Mouse (Mus musculus) adrenal gland (tissue): ENCODE data around the gene Rfx7.
"Not testable (repeated sequence)": the region's sequence is repeated elsewhere in the genome, so short reads cannot be mapped to it uniquely, and the experiment has no call there.

ENCODE experiments used
- intact Hi-C: fragments of 180-260 bp; cut with DNase I; formaldehyde crosslinking; loops from one replicate; pipeline ENCODE4 v1.15.1; 2025
- microRNA-seq, 2 experiments: library from miRNA; unstranded; fragments of <30 nt; microRNA quantifications; one replicate each; pipeline ENCODE4; 2019

Gene Rfx7

DNA sequence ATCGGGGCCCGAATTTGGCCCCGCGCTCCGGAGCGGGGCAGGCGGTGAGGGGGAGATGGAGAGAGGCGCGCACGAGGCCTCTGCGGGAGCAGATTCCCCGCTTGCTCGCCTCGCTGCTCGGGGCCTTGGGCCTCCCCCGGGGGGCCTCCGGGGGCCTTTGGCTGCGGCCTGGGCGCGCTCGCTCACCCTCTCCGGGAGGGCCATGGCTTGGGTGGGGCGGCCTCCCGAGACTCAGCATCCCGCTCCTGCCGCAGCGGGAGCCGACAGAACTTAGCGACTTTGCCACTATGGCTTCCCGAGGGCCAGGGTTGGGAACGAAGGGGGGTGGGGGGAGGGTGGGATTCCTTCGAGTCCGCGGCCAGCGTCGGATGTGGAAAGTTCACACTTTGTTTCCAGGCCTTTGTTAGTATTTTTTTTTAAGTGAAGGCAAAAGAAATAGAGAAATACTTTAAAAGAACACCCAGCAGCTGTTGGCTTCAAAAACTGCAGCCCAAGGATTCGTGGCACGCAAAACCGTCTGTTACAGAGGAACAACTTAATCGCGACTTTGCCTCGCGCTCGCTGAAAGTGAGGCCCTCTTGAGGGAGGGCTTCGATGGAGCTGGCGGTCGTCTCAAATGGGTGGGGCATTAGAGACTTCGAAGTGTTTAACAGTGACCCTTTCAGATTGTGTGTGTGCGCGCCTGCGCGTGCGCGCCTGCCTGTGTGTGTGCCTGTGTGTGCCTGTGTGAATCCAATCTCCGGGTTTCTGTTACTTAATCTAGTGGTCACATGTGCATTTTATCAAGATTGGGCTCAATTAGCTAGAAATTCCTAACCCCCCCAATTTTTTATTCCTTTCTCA, 130.9 kb downstream of the Rfx7 start:
- intact Hi-C loops, result no loop called here

DNA sequence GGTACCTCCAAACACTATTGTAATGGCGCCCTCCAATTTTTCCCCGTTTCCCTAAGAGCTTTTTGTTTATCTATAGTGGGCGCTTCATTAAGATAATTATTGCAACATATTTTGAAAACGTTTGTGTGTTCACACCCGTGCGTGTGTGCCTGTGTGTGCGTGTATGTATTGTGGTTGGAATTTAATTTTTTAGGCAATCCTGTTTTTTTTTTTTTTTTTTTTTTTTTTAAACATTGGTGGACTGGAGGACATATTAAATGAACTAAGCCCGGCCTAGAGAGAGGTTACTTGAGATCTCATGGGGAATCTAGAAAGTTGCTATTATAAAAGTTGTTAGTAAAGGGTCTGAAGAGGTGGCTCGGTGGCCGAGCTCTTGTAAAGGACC, 131.5 kb downstream of the Rfx7 start:
- intact Hi-C loops, result no loop called here

DNA sequence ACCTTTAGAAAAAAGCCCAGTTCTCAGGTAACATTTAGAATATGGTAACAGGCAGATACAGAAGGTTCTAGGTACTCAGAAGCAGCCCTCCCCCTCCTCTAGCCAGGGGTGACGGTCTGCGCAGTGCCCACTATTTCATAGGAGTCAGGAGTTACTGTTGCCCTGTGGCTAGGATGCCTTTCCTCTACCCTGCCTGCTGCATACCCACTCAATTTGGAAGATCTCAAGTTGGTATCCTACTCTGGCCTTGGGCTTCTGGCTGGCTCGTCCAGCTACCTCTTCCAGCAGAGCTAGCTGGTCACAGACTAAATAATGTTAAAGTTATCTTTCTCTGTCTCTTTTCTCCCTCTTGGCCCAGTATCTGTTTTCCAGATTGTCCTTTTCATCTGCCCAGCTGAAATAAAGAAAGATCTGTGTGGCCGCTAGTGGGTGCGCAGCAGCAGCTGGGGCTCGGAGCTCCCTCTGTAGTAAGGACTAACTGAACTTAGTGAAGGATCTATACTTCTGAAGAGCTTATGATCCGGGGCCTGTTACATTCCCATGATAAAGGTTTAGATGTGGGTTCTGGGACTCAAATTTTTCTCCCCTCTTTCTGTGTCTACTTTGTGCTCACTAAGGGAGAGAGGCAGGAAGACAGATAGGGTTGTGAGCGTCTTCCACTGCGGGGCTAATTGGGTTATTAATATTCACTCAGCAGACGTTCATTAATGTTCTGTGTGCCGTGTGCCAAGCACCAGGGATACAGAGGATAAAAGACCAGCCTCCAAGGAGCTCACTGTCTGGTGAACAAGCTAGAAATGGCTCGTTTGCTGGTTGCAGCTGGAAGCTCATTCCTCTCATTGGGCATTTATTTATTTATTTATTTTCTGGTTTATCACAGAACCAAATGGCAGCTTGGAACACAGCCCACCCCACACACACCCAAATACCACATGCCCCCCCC, 132.6 kb downstream of the Rfx7 start:
- intact Hi-C loops, result no loop called here

DNA sequence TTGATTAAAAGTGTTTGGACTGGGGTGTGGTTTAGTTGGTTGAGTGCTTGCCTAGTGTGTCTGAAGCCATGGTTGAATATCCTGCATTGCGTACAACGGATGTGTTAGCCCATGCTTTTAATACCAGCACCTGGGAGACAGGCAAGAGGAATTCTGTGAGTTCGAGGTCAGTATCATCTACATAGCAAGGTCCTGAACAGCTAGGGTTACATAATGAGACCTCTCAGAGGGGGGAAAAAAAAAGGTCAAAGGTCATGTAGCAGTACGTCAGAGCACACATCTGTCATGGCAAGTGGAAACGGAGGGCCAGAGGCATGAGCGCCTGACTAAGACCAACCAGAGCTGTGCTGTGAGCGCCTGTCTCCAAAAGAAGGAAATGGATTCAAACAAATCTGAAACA, 133.5 kb downstream of the Rfx7 start:
- intact Hi-C loops, result no loop called here

DNA sequence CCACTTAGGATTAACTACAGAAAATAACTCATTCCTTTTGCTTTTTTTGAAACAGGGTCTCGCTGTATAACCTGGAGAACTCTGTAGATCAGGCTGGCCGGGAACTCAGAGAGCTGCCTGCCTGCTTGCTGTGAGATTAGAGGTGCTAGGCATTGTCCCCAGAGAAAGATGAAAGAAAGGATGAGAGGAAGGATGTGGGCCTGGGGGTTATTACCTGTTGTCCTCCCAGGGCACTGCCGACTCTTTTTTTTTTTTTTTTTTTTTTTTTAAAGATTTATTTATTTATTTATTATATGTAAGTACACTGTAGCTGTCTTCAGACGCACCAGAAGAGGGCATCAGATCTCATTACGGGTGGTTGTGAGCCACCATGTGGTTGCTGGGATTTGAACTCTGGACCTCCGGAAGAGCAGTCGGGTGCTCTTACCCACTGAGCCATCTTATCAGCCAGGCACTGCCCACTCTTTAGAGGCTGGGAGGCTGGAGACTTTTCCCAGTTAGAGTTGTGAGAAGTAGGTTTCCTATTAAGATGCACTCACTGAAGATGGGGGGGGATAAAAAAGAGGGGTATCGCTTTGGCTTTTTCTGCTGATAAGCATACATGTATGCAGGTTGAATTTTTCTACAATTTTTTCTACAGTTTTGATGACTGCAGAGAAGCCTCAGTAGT, 134.4 kb downstream of the Rfx7 start:
- intact Hi-C loops, result not testable (repeated sequence)

DNA sequence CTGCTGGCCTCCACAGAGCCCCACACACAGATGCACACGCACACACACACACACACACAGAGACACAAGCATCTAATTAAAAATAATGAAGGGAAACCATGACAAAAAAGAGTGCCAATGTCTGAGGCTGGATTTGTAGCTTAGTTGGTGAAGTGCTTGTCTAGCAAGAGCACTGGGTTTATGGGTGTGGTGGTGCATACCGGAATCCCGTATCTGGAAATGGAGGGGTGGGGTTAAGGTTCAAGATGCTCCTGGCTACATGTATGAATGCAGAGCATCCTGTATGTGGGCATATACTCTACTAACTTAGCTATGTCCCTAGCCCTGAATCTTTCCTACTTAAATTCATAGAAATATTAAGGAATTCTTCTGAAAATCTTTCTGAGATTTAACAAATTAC, 135.1 kb downstream of the Rfx7 start:
- intact Hi-C loops, result no loop called here

DNA sequence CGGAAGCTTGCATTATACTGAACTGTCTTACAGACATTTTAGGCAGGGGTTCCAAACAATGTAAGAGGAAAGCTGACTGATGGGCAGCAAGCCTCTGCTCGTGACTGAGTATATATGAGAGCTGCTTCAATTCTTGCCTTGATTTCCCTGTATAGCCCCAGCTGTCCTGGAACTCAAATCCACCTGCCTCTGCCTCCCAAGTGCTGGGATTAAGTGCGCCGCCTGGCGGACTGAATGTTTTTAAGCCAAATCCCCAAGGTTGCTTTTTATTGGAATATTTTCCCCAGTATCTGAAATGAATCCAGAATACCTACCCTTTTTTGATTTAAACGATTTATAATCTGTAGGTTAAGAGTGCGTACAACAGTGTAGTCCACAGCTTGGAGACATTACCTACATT, 137.3 kb downstream of the Rfx7 start:
- intact Hi-C loops, result no loop called here

DNA sequence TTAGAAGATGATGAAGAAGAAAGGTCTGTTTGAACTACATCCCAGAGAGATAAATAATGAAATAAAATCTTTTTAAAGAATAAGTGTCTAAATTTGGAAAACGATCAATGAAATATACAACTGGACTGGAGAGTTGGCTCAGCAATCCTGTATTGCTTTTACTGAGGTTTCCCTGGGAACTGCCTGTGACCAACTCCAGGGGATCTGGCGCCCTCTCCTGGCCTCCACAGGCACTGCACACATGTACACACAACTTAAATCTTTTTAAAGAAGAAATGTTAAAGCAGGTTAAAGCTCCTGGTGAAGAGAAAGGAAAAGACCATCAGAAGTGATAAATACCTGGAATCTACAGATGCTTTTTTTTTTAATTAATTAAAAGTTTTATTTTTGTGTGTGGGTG, 140.3 kb downstream of the Rfx7 start:
- intact Hi-C loops, result loop anchor here (5.0 kb wide), 1 partner anchor 35 kb away; no protein-coding TSS in a partner anchor

Small RNA genes lying within 50 kb of the gene (microRNA-seq; reads per million reads assigned to microRNA genes)
- 0 reads per million in 2 experiments for gene Gm28010
